Mouse (Mus musculus) right cerebral cortex, postnatal 36 days (tissue): ENCODE measurements around the gene Hoxd4.

ENCODE experiments used
- DNase-seq, 2 experiments: peaks; one replicate each; pipeline ENCODE4 v3.0.0; 2022; ENCODE audit warnings: low spot score in 2 of 2, mixed read lengths in 1 of 2

Hoxd4 gene

GRCm38 (mm10) chr2:74741252-74741978 lies 29.7 kb downstream of the Hoxd4 start:
- DNase-seq, result no peak

- DNase-seq, result no peak
Measured at GRCm38 (mm10) chr2:74741979-74742277, 30.2 kb downstream of the Hoxd4 start.

GRCm38 (mm10) chr2:74745540-74746297 lies 34.0 kb downstream of the Hoxd4 start:
- DNase-seq, result no peak

- DNase-seq, result no peak
Measured at GRCm38 (mm10) chr2:74746298-74746921, 34.7 kb downstream of the Hoxd4 start.

- DNase-seq, result no peak
Measured at GRCm38 (mm10) chr2:74747006-74747405, 35.3 kb downstream of the Hoxd4 start.

GRCm38 (mm10) chr2:74747661-74748141 lies 36.0 kb downstream of the Hoxd4 start:
- DNase-seq, result no peak

GRCm38 (mm10) chr2:74748436-74748995 lies 36.8 kb downstream of the Hoxd4 start:
- no peak for DNase-seq

- no peak for DNase-seq
Measured at GRCm38 (mm10) chr2:74749337-74750121, 37.8 kb downstream of the Hoxd4 start.

- DNase-seq, result no peak
Measured at GRCm38 (mm10) chr2:74750731-74751250, 39.1 kb downstream of the Hoxd4 start.

- DNase-seq, result no peak
Measured at GRCm38 (mm10) chr2:74751861-74752260, 40.1 kb downstream of the Hoxd4 start.

GRCm38 (mm10) chr2:74752431-74753174 lies 40.9 kb downstream of the Hoxd4 start:
- no peak for DNase-seq

- no peak for DNase-seq
Measured at GRCm38 (mm10) chr2:74753175-74753523, 41.4 kb downstream of the Hoxd4 start.

- no peak for DNase-seq
Measured at GRCm38 (mm10) chr2:74753711-74754110, 42.0 kb downstream of the Hoxd4 start.

- no peak for DNase-seq
Measured at GRCm38 (mm10) chr2:74760146-74760545, 48.4 kb downstream of the Hoxd4 start.

GRCm38 (mm10) chr2:74761941-74762340 lies 50.2 kb downstream of the Hoxd4 start:
- DNase-seq, result no peak

GRCm38 (mm10) chr2:74762522-74763244 lies 51.0 kb downstream of the Hoxd4 start, which contains the start of gene Hoxd1:
TSS of gene Hoxd1 (plus strand) at chr2:74762980.
- no peak for DNase-seq

GRCm38 (mm10) chr2:74763245-74763735 lies 51.6 kb downstream of the Hoxd4 start:
- no peak for DNase-seq

- no peak for DNase-seq
Measured at GRCm38 (mm10) chr2:74763976-74764375, 52.2 kb downstream of the Hoxd4 start.

GRCm38 (mm10) chr2:74774359-74774758 lies 62.6 kb downstream of the Hoxd4 start:
- DNase-seq, result peak in 1 of 2 experiments; percentile 3
